Mouse (Mus musculus): Measurements from ENCODE around the gene Gcg.

Gene Gcg

GRCm38 (mm10) chr2:62483550-62483949 is at the start of gene Gcg:
Gcg (minus strand) TSS chr2:62483650.
- no peak for DNase-seq (ENCODE audit: extremely low spot score, low spot score)

DNA sequence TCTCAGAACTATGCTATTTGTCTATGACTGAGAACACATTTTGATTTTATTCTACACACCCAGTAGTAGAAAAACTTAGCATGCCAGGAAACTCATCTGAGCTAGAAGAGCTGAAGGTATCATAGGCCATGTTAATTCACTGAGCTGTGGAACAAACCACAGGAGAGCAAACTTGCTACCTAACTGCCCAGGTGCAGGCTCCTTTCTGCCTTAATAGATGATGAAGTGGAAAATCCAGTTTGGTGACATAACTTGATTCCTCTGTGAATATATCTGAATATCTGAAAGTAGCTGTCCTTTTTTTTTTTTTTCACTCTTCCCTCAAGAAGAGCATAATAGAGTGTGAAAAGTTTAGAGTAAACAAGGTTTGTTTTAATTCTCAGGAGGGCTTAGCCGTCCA is 47.6 kb upstream of the Gcg start:
- no peak for DNase-seq (ENCODE audit: extremely low spot score, low spot score)

GRCm38 (mm10) chr2:62526399-62526798 is 42.9 kb upstream of the Gcg start:
- no peak for DNase-seq (ENCODE audit: extremely low spot score, low spot score)

DNA sequence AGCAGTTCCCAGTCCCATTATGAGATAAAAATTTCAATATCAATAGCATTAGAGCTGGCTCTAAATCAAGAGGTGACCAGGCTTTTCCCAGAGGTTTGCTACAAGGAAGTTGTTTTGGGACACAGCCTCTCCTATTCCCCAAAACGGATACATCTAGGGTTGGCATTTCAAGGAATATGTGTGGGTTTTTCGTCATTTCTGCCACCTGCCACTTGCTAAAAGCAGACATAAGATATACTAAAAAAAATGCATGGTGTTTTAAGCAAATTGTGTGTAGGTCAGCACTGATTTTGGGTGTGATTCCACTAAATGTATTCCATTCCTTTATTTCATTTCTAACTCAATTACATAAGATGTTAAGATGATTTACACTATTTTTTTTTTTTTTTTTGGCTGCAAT is 34.3 kb upstream of the Gcg start:
- no peak for DNase-seq (ENCODE audit: extremely low spot score, low spot score)

DNA sequence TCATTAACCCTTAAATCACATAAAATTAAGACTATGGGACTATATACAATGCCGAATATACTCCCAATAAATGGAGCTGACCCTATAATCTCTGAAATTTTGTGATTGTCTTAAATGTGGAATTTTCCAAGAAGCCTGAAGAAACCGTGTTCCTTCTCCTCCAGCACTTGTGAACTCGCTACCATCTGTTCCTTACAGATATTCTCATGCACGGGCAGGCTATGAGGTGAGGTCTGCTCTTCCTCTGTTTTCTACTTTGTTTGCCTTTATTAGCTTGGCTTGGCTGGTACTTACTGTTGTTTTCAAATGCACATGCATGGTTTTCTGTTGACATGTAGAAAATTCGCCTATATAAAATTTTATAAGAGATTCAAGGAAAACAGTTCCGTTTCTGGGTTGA is 31.0 kb upstream of the Gcg start:
- no peak for DNase-seq (ENCODE audit: extremely low spot score, low spot score)

DNA sequence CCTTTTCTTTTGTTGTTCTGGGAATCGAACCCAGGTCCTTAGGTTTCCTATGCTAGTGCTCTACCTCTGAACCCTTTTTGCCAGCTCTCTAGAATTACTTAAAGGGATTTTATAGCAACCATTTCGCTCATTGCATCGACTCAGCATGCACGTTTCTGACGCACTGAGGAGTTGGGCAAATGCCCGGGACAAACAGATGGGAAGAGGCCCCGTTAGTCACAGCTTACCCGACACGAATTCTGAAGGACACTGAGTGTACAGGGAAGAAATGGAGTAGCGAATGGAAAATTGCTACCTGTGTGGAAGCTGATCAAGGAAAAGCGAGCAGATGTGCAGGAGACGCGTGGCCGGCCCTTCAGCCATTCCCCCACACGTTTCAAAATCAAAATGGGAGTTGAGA is 30.0 kb upstream of the Gcg start:
- no peak for DNase-seq (ENCODE audit: extremely low spot score, low spot score)

DNA sequence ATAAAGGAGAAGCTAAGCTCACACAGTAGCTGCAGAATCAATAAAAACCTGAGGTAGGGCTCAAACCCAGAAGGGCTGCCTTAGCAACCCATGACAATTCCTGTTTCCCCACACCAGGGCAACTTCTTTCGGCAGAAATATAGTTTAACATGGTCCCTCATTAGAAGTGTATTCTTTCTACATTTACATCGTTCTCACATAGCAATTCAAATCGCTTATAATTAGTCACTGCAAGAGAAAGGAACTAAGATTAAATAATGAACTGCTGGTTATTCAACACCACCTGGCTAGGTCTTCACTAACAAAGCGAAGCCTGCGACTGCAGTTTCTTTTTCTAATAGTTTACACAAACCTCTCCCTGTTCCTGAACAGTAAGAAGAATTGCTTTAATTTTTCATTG is 23.7 kb upstream of the Gcg start:
- no peak for DNase-seq (ENCODE audit: extremely low spot score, low spot score)

GRCm38 (mm10) chr2:62506441-62506840 is 23.0 kb upstream of the Gcg start:
- no peak for DNase-seq (ENCODE audit: extremely low spot score, low spot score)

DNA sequence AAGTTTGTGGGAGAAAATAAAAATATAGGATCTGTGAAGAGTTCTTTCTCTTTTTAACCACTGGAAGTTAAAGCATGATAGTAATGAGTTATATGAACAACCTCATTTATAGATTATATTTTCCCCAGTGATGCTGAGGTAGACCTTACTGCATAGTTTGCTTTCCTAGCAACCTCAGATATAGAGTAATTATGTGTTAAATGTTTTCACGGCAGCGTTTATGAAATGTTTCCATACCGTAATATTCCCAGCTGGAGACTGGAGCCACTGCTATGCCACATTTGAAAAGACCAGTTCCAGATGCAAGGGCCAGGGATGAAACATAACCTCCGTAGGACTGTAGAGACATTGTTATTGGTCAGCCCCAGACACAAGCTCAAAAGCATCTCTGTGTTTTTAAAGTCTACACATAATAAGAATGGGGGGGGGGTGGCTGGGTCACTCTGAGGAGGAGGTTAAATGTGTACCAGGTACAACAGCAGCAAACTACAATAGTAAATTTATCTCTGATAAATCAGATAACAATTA is 20.9 kb upstream of the Gcg start:
- no peak for DNase-seq (ENCODE audit: extremely low spot score, low spot score)

GRCm38 (mm10) chr2:62503326-62503725 is 19.9 kb upstream of the Gcg start:
- no peak for DNase-seq (ENCODE audit: extremely low spot score, low spot score)

- no peak for DNase-seq (ENCODE audit: extremely low spot score, low spot score)
Observed at GRCm38 (mm10) chr2:62502516-62502915, 19.1 kb upstream of the Gcg start.

DNA sequence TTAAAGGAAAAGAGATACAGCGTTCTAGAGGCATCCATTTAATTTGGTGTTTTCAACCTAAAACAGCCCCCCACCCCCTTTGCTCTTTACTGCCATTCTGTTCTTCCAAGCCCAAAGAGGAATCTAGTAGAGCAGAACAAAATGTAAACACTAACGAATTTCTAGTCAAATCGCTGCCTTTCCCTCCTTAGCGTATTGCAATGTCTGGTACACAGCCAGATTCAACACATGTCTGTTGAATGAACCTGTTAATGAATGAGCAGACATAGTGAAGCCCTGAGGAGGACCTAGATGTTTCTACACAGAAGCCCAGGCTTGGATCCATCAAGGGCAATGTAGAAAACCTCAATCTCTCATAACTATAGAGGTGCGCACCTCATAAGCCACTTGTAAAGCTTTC is 15.4 kb upstream of the Gcg start:
- no peak for DNase-seq (ENCODE audit: extremely low spot score, low spot score)

- DNase-seq (ENCODE audit: extremely low spot score, low spot score): no peak
Observed at GRCm38 (mm10) chr2:62498086-62498485, 14.6 kb upstream of the Gcg start.

DNA sequence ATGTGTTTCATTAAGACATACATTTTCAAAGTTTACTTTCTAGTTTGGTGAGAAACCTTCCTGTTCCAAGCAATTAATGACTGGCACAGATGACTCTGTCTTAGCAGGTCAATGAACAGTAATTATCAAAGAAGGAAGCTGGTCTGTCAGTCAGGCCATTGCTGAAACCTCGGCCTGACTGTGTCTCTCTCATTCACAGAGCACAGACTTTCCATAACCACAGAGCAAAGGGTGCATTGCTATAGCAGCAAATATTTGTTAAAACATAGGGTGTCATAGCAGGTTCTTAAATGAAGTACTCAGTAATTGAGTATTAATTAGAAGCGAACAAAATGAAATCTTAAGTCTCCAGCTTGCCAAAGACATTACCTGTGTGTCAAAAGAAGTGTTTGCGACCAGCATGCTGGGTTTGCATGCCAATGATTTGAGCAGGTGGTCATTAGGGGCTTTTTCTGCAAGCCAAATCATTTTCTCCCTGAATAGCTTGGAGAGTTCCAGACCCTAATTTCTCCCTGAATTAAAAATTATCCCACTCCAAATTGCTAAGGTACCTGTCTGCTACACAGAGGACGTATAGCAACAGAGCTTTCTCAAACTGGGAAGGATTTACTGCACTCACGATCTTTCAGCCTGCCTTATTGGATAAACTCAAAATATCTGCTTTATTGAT is 14.0 kb upstream of the Gcg start:
- DNase-seq (ENCODE audit: extremely low spot score, low spot score): no peak

DNA sequence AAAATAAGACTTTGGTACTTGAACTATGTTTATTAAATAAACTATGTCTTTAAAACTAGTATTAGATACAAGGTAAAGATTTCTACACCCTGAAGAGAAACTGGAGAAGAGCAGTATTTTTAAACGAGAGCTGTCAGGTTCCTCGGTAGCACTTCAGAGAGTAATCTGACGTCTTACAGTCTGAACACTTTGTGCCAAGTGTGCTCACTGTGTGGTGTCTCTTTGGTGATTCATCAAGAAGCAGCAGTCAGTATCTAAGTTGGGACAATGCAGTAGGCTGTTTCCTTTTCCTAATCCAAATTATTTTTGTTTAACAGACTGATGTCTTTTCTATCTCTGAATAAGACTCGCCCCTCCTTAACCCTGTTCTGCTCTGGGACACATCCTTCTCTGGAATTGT is 12.0 kb upstream of the Gcg start:
- no peak for DNase-seq (ENCODE audit: extremely low spot score, low spot score)

DNA sequence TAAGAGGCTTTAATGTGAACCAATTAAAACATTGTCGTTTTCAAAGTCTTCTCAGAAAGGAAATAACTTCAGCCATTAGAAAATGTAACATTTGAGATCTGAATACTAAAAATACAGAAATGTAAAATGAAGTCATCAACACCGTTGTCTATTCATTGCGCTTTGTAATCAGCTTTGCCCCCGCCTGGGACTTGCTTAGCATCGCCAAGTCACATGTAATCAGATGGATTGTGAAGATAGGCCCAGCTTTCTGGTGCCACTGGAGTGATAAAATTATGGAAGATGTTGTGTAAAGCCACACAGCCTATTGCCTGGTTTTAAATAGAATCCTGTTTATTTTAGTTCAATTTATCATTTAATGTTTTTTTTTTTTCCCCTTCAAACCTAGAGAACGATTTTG is 6.4 kb upstream of the Gcg start:
- no peak for DNase-seq (ENCODE audit: extremely low spot score, low spot score)

- no peak for DNase-seq (ENCODE audit: extremely low spot score, low spot score)
Observed at GRCm38 (mm10) chr2:62484906-62485305, 1.5 kb upstream of the Gcg start.

DNA sequence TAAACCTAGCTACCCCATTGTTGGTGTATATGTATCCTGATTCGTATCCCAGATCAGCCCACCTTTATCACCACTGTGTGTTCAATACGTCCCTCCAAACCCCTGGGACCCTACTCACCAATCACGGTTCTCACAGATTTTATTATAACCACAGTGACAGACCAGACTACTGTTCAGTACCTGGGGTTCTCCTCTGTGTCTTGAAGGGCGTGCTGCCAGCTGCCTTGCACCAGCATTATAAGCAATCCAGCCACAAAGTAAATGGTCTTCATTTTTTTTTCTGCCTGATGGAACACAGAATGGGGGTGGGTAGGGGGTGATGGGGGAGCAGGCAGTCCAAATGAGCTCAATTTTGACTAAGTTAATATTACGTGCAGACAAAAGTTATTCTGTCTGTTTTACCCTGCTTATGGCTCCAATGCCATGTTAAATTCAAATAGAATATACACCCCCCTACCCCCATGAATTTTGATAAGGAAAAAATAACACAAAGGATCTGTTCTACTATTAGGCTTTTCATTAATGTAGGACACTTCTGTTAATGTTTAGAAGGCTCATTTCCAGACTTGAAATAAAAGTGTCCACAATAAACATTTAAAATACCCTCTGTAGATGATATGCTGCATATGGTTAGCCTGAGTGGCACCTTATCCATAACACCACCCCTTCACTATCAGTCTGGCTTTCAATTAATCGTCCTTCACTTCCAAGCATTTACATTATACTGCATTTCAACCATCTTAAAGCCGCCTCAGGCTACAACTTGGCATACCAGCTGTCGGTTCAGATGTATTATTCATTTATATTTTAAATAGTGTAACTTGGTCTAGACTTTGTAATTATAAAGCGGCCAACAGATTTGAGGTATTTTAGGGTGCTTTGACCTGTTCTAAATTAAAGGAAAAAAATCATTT is 2.9 kb downstream of the Gcg start:
- no peak for DNase-seq (ENCODE audit: extremely low spot score, low spot score)

GRCm38 (mm10) chr2:62469551-62469950 is 13.9 kb downstream of the Gcg start:
- no peak for DNase-seq (ENCODE audit: extremely low spot score, low spot score)

DNA sequence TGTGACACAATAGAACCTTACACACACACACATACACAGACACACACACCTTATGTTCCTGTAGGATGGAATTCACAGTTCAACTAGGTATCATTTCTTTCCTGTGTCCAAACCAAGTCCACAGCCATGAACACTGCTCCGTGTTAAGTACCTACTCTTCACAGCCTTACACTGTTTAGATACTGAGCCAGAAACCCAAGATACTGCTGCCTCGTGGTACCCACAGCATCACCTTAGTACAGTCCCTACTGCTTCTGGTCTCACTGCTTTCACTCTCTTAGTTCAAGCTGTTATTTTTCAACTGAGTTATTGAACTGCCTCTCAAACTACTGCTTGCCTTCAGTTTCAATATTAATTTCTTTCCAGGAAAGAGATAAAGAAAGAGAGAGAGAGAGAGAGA is 20.2 kb downstream of the Gcg start:
- no peak for DNase-seq (ENCODE audit: extremely low spot score, low spot score)

DNA sequence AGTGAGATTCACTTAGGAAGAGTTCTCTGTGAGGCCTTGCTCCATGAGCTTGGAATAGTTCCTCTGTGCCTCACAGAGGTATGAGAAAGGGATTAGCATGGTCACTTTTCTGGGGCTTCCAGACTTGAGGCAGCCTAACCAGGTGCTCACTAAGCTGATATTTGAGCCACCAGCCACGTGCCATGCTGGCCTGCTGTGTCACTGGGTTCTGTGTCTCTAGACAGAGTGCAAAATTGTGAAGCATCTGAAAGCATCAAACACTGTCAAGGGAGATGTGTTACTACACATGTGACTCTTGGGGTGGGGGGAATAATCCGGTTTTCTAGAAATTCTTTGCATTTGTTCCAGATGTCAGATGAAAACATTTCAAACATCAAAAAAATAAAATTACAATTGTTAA is 21.3 kb downstream of the Gcg start:
- no peak for DNase-seq (ENCODE audit: extremely low spot score, low spot score)

DNA sequence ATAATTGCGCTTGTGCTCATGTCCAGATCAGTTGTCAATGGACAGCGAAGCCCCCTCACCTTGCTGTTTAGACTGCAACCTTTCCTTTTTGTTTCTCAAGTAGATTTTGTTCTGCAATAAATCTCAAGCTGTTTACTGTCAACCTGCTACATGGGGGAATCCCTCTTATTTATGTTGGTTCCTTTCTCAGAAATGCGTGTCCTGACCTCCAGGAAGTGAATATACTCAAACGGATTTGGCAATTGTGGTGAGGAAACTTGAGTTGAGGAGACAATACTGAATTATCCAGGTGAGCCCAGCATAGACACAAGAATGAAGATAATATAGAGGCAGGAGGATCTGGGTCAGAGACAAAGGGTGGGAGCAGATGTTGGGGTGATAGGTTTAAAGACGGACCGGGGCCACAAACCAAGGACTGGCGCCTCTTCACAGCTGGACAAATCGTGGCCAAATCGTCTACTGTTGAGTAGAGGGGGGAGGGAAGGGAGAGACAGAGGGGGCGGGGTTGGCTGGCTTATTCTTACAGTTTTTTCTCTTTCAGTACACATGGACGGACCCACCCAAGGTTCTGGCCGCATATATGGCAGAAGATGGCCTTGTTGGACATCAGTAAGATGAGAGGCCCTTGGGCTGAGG is 22.5 kb downstream of the Gcg start:
- DNase-seq (ENCODE audit: extremely low spot score, low spot score): no peak
